Mouse (Mus musculus) urinary bladder, postnatal 0 days (tissue): ENCODE results near the gene Cma1. TPM values are rescaled to one million over a fixed set of nuclear protein-coding genes. Genes with fewer than 3 reads are reported as not detected.

Source experiments
- polyA plus RNA-seq: library from polyadenylated mRNA; unstranded; fragments of >200 nt; fragmentation: Nextera tagmentation; extraction: Ambion mirVana; gene quantifications from 2 replicates; pipeline ENCODE4 v1.2.1, GENCODE M21; 2015

Cma1 gene
- 35.6 and 71.0 TPM in 2 replicates for polyA plus RNA-seq

DNA sequence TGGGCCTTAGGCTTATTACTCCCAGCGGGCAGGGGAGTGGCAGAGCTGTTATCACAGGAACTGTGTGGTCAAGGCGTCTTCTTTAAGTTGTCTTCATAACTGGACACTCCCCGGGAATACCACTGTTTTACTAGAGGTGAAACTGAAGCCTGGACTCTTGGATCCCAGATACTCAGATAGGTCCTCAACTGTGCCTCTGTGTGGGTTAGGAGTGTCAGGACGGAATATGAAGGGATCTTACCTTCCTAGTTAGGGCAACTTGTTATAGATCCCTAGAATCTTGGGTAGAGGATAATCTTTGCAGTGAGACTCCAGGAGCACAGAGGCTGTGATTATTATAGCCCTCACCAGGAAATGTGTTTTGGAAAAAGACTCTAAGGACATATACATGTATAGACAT lies at the start of gene Cma1:
Gene Cma1 (minus strand): TSS at position 101 of the 400 bp plus-strand sequence.

DNA sequence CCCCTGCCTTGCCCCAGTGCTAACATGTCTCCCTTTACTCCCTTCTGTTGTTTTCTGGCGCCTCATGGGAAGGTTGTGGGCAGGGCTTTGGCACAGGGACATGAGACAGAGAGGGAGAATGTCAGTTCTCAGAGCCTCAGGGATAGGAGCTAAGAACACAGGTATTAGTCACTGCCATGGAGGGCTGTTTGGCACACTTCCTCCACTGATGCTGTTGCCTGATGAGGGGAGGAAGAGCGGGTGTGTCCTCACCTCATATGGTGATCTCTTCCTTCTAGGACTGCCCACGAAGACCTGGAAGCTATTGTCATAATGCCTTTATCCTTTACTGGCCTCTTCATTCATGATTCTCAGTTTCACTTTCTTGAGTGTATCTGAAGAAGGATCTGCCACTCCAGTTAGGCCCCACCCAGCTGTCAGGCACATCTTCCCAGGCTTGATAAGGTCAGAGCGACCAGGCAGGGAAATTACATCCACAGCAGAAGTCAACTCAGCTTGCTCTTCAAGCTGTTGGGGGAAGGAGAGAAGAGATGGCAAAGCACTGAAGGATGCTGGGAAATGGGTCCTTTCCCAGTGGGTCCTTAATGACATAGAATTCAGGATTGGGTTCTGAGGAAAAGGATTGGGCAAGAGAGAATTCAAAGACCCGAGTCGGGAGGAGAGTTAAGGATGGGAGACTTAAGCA lies 6.0 kb upstream of the Cma1 start, which contains the start of gene Cma2:
Gene Cma2 (plus strand): TSS at position 635 of the 685 bp plus-strand sequence.

DNA sequence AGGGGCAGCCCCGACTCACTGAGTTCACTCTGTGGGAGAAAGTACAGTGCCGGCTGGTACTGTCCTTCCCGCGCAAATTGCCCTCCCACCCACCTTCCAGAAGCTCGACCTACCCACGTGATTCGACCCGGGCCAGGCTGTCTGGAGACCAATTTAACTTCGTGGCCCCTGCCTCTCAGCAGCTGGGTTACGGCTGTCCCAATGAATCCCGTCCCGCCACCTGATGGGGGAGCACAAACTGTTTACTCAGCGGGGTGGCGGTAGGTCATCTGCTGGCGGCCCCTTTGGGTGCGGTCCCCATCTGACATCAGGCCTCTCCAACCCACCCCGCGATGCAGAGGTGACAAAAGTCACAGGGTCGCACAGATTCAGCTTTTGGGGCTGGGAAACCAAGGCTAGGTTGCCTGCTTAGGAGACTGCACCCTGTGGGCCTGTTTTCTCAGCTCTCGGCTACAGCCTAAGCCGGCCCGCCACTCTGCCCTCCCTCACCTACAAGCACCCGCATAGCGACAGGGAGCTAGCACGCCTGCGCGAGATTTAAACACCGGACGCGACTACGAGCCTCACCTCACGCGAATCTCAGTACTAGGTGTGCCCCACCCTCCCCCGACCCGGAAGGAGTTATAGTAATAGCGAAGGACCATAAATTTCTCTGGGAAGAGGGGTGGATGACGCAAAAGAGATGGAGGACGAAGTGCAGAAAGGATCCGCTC lies 44.6 kb downstream of the Cma1 start, which contains the start of gene Sdr39u1:
Gene Sdr39u1 (minus strand): TSS at position 593 of the 713 bp plus-strand sequence.

Other genes starting within 250 kb of the Cma1 start
- 7.4 and 9.2 TPM in 2 replicates for gene Tgm1, start 230.7 kb downstream of the Cma1 start, polyA plus RNA-seq
- 17.3 and 20.5 TPM in 2 replicates for gene Rabggta, start 222.4 kb downstream of the Cma1 start, polyA plus RNA-seq
- gene Dhrs1, start 199.0 kb downstream of the Cma1 start, polyA plus RNA-seq = 60.6 and 62.9 TPM in 2 replicates
- 18.6 TPM in 2 replicates for gene Nop9, start 199.0 kb downstream of the Cma1 start, polyA plus RNA-seq
- gene Cideb, start 186.2 kb downstream of the Cma1 start, polyA plus RNA-seq = 0.13 and 0.18 TPM in 2 replicates
- 0.29 and 0.39 TPM in 2 replicates for gene Ltb4r2, start 183.2 kb downstream of the Cma1 start, polyA plus RNA-seq
- 0.76 and 6.9 TPM in 2 replicates for gene Ltb4r1, start 178.7 kb downstream of the Cma1 start, polyA plus RNA-seq
- 2.3 and 2.7 TPM in 2 replicates for gene Adcy4, start 160.6 kb downstream of the Cma1 start, polyA plus RNA-seq
- gene Ripk3, start 155.8 kb downstream of the Cma1 start, polyA plus RNA-seq = 19.1 and 19.2 TPM in 2 replicates
- 22.3 and 22.5 TPM in 2 replicates for gene Nfatc4, start 121.5 kb downstream of the Cma1 start, polyA plus RNA-seq
- 6.4 and 7.6 TPM in 2 replicates for gene Nynrin, start 90.7 kb downstream of the Cma1 start, polyA plus RNA-seq
- gene Cbln3, start 60.3 kb downstream of the Cma1 start, polyA plus RNA-seq = 0.18 and 0.21 TPM in 2 replicates
- gene Khnyn, start 59.7 kb downstream of the Cma1 start, polyA plus RNA-seq = 8.4 and 9.2 TPM in 2 replicates
- 43.8 and 50.4 TPM in 2 replicates for gene Sdr39u1, start 44.4 kb downstream of the Cma1 start, polyA plus RNA-seq
- gene Cma2, start 6.3 kb upstream of the Cma1 start, polyA plus RNA-seq = 0.19 and 0.20 TPM in 2 replicates
- gene Mcpt1, start 73.3 kb upstream of the Cma1 start, polyA plus RNA-seq = not detected in 2 replicates
- gene Mcpt9, start 85.8 kb upstream of the Cma1 start, polyA plus RNA-seq = not detected in 2 replicates
- 0.25 TPM in 1 of 2 replicates, not detected in the other for gene Mcpt2, start 97.4 kb upstream of the Cma1 start, polyA plus RNA-seq
- gene Mcpt4, start 117.6 kb upstream of the Cma1 start, polyA plus RNA-seq = 1.1 and 2.1 TPM in 2 replicates
- 0.16 TPM in 1 of 2 replicates, not detected in the other for gene Mcpt8, start 140.6 kb upstream of the Cma1 start, polyA plus RNA-seq
- gene Ctsg, start 157.9 kb upstream of the Cma1 start, polyA plus RNA-seq = 0.17 and 0.27 TPM in 2 replicates
- gene Gzme, start 175.9 kb upstream of the Cma1 start, polyA plus RNA-seq = not detected in 2 replicates
- not detected in 2 replicates for gene Gzmd, start 187.9 kb upstream of the Cma1 start, polyA plus RNA-seq
- not detected in 2 replicates for gene Gzmg, start 214.9 kb upstream of the Cma1 start, polyA plus RNA-seq
- gene Gzmn, start 229.9 kb upstream of the Cma1 start, polyA plus RNA-seq = not detected in 2 replicates